Comparison of ENCODE assay signal across 24 mouse cellular contexts in the genomic region with DNA sequence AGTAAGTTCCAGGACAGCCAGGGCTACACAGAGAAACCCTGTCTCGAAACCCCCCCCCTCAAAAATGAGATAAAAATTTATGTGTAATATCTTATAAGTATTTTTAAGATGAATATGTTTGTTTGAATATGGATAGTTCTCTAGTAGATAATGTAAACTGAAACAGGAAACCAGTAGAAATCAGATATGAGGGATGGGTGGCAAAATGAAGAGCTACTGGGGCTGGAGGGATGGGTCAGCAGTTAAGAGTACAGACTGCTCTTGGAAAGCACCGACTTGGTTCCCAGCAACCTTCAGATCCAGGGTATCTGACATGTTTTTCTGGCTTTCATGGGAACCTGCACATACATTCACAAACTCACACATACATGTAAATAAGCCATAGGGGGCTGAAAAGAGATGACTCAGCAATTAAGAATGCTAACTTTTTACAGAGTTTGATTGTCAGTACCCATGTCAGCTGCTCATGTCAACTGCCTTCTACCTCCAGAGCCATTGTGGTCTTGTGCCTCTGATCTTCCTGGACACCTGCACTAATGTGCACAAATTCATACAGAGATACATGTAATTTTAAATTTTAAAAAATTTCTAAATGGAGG.
"Had no signal": no experiment of that assay in that cellular context is flagged by ENCODE, and none has a peak within 500 bp of the region (broad histone marks: within the 10 kb centered on the region; RNA-seq: fewer than 3 reads in every experiment).

No protein-coding gene starts in this region.

- H3K27me3 ChIP-seq: heart, embryonic 13.5 days; heart, embryonic 15.5 days; hindbrain, embryonic 12.5 days; intestine, embryonic 15.5 days; limb, embryonic 12.5 days; liver, embryonic 12.5 days had no signal

- H3K4me1 ChIP-seq: hindbrain, embryonic 10.5 days; hindbrain, embryonic 12.5 days; intestine, embryonic 15.5 days; limb, embryonic 10.5 days; limb, embryonic 12.5 days had no signal

- H3K27ac ChIP-seq: gastrocnemius, adult 2 months; heart, adult 2 months; heart, embryonic 13.5 days; heart, embryonic 15.5 days; hindbrain, embryonic 10.5 days; hindbrain, embryonic 12.5 days; hindbrain, embryonic 14.5 days; intestine, embryonic 15.5 days; left cerebral cortex, adult 2 months; limb, embryonic 10.5 days; limb, embryonic 12.5 days; liver, embryonic 12.5 days; liver, embryonic 14.5 days had no signal

- DNase-seq: gastrocnemius, adult 2 months; gastrocnemius, postnatal 10 days; gastrocnemius, postnatal 25 days; heart, adult 2 months; heart, postnatal 14 days; heart, postnatal 4 days; kidney, adult 18-20 months; kidney, adult 8-10 months; kidney, postnatal 10 days; kidney, postnatal 25 days; kidney, postnatal 4 days had no signal

- H3K9ac ChIP-seq: heart, embryonic 13.5 days; heart, embryonic 15.5 days; hindbrain, embryonic 12.5 days; hindbrain, embryonic 14.5 days; intestine, embryonic 15.5 days; limb, embryonic 12.5 days; liver, embryonic 12.5 days; liver, embryonic 14.5 days had no signal

- H3K9me3 ChIP-seq: heart, embryonic 13.5 days; heart, embryonic 15.5 days; hindbrain, embryonic 10.5 days; hindbrain, embryonic 12.5 days; intestine, embryonic 15.5 days; limb, embryonic 10.5 days; limb, embryonic 12.5 days; liver, embryonic 12.5 days had no signal

- H3K4me3 ChIP-seq: gastrocnemius, adult 2 months; heart, adult 2 months; heart, embryonic 13.5 days; heart, embryonic 15.5 days; hindbrain, embryonic 10.5 days; hindbrain, embryonic 12.5 days; intestine, embryonic 15.5 days; layer of hippocampus, adult 2 months; left cerebral cortex, adult 2 months; limb, embryonic 10.5 days; limb, embryonic 12.5 days; liver, embryonic 12.5 days had no signal

- H3K4me2 ChIP-seq: heart, embryonic 11.5 days; heart, embryonic 13.5 days; heart, embryonic 15.5 days; hindbrain, embryonic 12.5 days; hindbrain, embryonic 14.5 days; intestine, embryonic 15.5 days; limb, embryonic 12.5 days; liver, embryonic 12.5 days had no signal
